In genomic region chr5:101668475-101668874, GRCm38 (mm10) we compare ENCODE assay signal across 30 mouse cellular contexts. TPM values are rescaled to one million over a fixed set of nuclear protein-coding genes. Genes with fewer than 3 reads are reported as not detected.
DNase-seq lines count a peak whose midpoint lies in the region; ATAC-seq and TF ChIP-seq lines count a peak whose summit lies in the region.
"Had no signal": no experiment of that assay in that cellular context is flagged by ENCODE, and none has a peak within 500 bp of the region (broad histone marks: within the 10 kb centered on the region; RNA-seq: fewer than 3 reads in every experiment).

No protein-coding gene starts in this region.

- peak; percentile 14 for DNase-seq in forebrain, postnatal 0 days
- DNase-seq in forebrain, embryonic 11.5 days (ENCODE audit: low spot score), result no peak
- DNase-seq in intestine, embryonic 14.5 days (ENCODE audit: low spot score), result peak; percentile 52
- peak; percentile 7 for DNase-seq in retina, postnatal 1 day
- no peak for DNase-seq in retina, embryonic 14.5 days (ENCODE audit: low spot score)
- no peak for DNase-seq in layer of hippocampus, adult 9-11 months
- DNase-seq: adrenal gland, adult 2 months; adrenal gland, postnatal 14 days; B cell, adult 2 months; cerebellum, adult 11 months; cerebellum, adult 2 months; cerebellum, adult 9-11 months; cerebellum, postnatal 25 days; gastrocnemius, postnatal 25 days; heart, adult 18-20 months; heart, postnatal 10 days; heart, postnatal 36 days; kidney, adult 11 months had no signal

- H3K4me2 ChIP-seq in forebrain, postnatal 0 days (ENCODE audit: low read depth), result no peak overlapping the region
- H3K4me2 ChIP-seq in forebrain, embryonic 11.5 days (ENCODE audit: low read depth, low read length, severe bottlenecking), result no peak overlapping the region
- no peak overlapping the region for H3K4me2 ChIP-seq in intestine, embryonic 14.5 days (ENCODE audit: low read length)
- H3K4me2 ChIP-seq in intestine, embryonic 16.5 days (ENCODE audit: low read depth, low read length), result no peak overlapping the region
- H3K4me2 ChIP-seq: heart, embryonic 12.5 days; heart, embryonic 15.5 days had no signal

- no peak overlapping the region for H3K27ac ChIP-seq in forebrain, postnatal 0 days (ENCODE audit: low read depth, low read length)
- no peak overlapping the region for H3K27ac ChIP-seq in forebrain, embryonic 11.5 days (ENCODE audit: low read depth, low read length)
- no peak overlapping the region for H3K27ac ChIP-seq in intestine, embryonic 14.5 days (ENCODE audit: low read depth)
- H3K27ac ChIP-seq in intestine, embryonic 16.5 days (ENCODE audit: low read length), result no peak overlapping the region
- H3K27ac ChIP-seq: forebrain, embryonic 10.5 days; heart, embryonic 15.5 days; hindbrain, embryonic 15.5 days had no signal

- peaks cover 52% of the 10 kb centered on the region for H3K27me3 ChIP-seq in forebrain, postnatal 0 days (ENCODE audit: insufficient read depth, low read length)
- H3K27me3 ChIP-seq in forebrain, embryonic 11.5 days (ENCODE audit: control insufficient read depth, insufficient read depth, low read length), result peaks cover 65% of the 10 kb centered on the region
- H3K27me3 ChIP-seq in intestine, embryonic 14.5 days (replicated peaks; ENCODE audit: control insufficient read depth, insufficient read depth, low read length), result peaks cover 73% of the 10 kb centered on the region
- H3K27me3 ChIP-seq in intestine, embryonic 16.5 days (replicated peaks; ENCODE audit: control insufficient read depth, insufficient read depth, low read length), result peaks cover 57% of the 10 kb centered on the region
- H3K27me3 ChIP-seq: CH12.LX had no signal

- WGBS in forebrain, postnatal 0 days, result 5% methylated on average over 12 of the region's 12 CpGs
- 3% methylated on average over 12 of the region's 12 CpGs for WGBS in forebrain, embryonic 11.5 days
- 5% methylated on average over 12 of the region's 12 CpGs for WGBS in intestine, embryonic 14.5 days
- WGBS in intestine, embryonic 16.5 days, result 5% methylated on average over 12 of the region's 12 CpGs

- ATAC-seq in forebrain, postnatal 0 days, result no peak
- ATAC-seq in forebrain, embryonic 11.5 days (replicated peaks; ENCODE audit: low FRiP score), result no peak
- no peak for ATAC-seq in intestine, embryonic 14.5 days (replicated peaks; ENCODE audit: low FRiP score, low TSS enrichment, low read depth)
- ATAC-seq in intestine, embryonic 16.5 days, result no peak
- ATAC-seq: forebrain, embryonic 14.5 days; inflammation-experienced regulatory T-cells, adult 6 months; Patski had no signal

- no peak overlapping the region for H3K9ac ChIP-seq in forebrain, postnatal 0 days
- no peak overlapping the region for H3K9ac ChIP-seq in forebrain, embryonic 11.5 days (ENCODE audit: low read length)
- H3K9ac ChIP-seq in intestine, embryonic 14.5 days (ENCODE audit: low read length), result no peak overlapping the region
- H3K9ac ChIP-seq in intestine, embryonic 16.5 days (ENCODE audit: low read depth, low read length), result no peak overlapping the region
- H3K9ac ChIP-seq: heart, embryonic 12.5 days; heart, embryonic 15.5 days; hindbrain, embryonic 15.5 days had no signal

- no peaks in the 10 kb centered on the region for H3K36me3 ChIP-seq in forebrain, postnatal 0 days (ENCODE audit: insufficient read depth)
- no peaks in the 10 kb centered on the region for H3K36me3 ChIP-seq in forebrain, embryonic 11.5 days (ENCODE audit: control insufficient read depth, insufficient read depth, low read length)
- H3K36me3 ChIP-seq in intestine, embryonic 14.5 days (ENCODE audit: control insufficient read depth, insufficient read depth, low read length), result no peaks in the 10 kb centered on the region
- H3K36me3 ChIP-seq in intestine, embryonic 16.5 days (ENCODE audit: control insufficient read depth, insufficient read depth, low read length), result no peaks in the 10 kb centered on the region
- H3K36me3 ChIP-seq: forebrain, embryonic 10.5 days; G1E; heart, embryonic 12.5 days; heart, embryonic 15.5 days; hindbrain, embryonic 15.5 days had no signal

- no peak overlapping the region for H3K4me3 ChIP-seq in forebrain, postnatal 0 days (ENCODE audit: low read depth, low read length)
- H3K4me3 ChIP-seq in forebrain, embryonic 11.5 days (ENCODE audit: low read depth, low read length), result no peak overlapping the region
- H3K4me3 ChIP-seq in intestine, embryonic 14.5 days (ENCODE audit: low read depth, low read length), result no peak overlapping the region
- H3K4me3 ChIP-seq in intestine, embryonic 16.5 days (ENCODE audit: low read length), result no peak overlapping the region
- H3K4me3 ChIP-seq: forebrain, embryonic 10.5 days; heart, embryonic 12.5 days; heart, embryonic 15.5 days had no signal

- no peak for TF ChIP-seq CTCF in forebrain, postnatal 0 days (IDR thresholded peaks at IDR 0.05; ENCODE audit: low read depth)

- no peaks in the 10 kb centered on the region for H3K4me1 ChIP-seq in forebrain, postnatal 0 days (ENCODE audit: insufficient read depth)
- peaks cover 15% of the 10 kb centered on the region for H3K4me1 ChIP-seq in forebrain, embryonic 11.5 days (replicated peaks; ENCODE audit: control insufficient read depth, insufficient read depth, low read length)
- H3K4me1 ChIP-seq in intestine, embryonic 14.5 days (replicated peaks; ENCODE audit: control insufficient read depth, insufficient read depth, low read length), result peaks cover 20% of the 10 kb centered on the region
- H3K4me1 ChIP-seq in intestine, embryonic 16.5 days (ENCODE audit: control insufficient read depth, insufficient read depth, low read length), result peaks cover 15% of the 10 kb centered on the region

- H3K9me3 ChIP-seq in forebrain, postnatal 0 days (ENCODE audit: low read length), result no peaks in the 10 kb centered on the region
- no peaks in the 10 kb centered on the region for H3K9me3 ChIP-seq in forebrain, embryonic 11.5 days (ENCODE audit: control insufficient read depth, low read length)
- no peaks in the 10 kb centered on the region for H3K9me3 ChIP-seq in intestine, embryonic 14.5 days (ENCODE audit: control insufficient read depth, low read length)
- no peaks in the 10 kb centered on the region for H3K9me3 ChIP-seq in intestine, embryonic 16.5 days (ENCODE audit: control insufficient read depth, low read length)
- H3K9me3 ChIP-seq: forebrain, embryonic 10.5 days; heart, embryonic 12.5 days; heart, embryonic 15.5 days; hindbrain, embryonic 15.5 days had no signal

RNA-seq across cellular contexts. Expression of gene Nkx6-1, which starts 3.7 kb away (rescaled TPM):
- 0.24 TPM in 1 of 2 replicates, not detected in the other for total RNA-seq in forebrain, postnatal 0 days (2014; rRNA removed)
- polyA plus RNA-seq in forebrain, postnatal 0 days (2015; fragmentation: Nextera tagmentation; extraction: Ambion mirVana), result 0.10 and 0.29 TPM in 2 replicates
- polyA plus RNA-seq in forebrain, embryonic 11.5 days (2014; fragmentation: Nextera tagmentation; extraction: Ambion mirVana), result 1.2 and 1.3 TPM in 2 replicates
- polyA plus RNA-seq in intestine, embryonic 14.5 days (2014; fragmentation: Nextera tagmentation; extraction: Ambion mirVana), result 1.4 TPM in 1 of 2 replicates, not detected in the other
- 0.20 and 0.32 TPM in 2 replicates for polyA plus RNA-seq in intestine, embryonic 16.5 days (2015; fragmentation: Nextera tagmentation; extraction: Ambion mirVana)
- total RNA-seq: adrenal gland, adult 2 months; adrenal gland, postnatal 14 days; CH12.LX; common myeloid progenitor, adult 5-6 weeks; gastrocnemius, adult 8-10 months; gastrocnemius, postnatal 25 days had no signal
- polyA plus RNA-seq: adrenal gland, adult 2 months; G1E; inflammation-experienced regulatory T-cells, adult 6 months; Patski had no signal

Comparison
In these comparisons a context has a peak if more than half of its experiments do, and no peak if none do; other contexts are left out.
1. DNase-seq: peak in forebrain, postnatal 0 days (single experiment), intestine, embryonic 14.5 days (single experiment) and retina, postnatal 1 day (single experiment); none in forebrain, embryonic 11.5 days (single experiment), retina, embryonic 14.5 days (single experiment) and layer of hippocampus, adult 9-11 months (single experiment).